Mouse (Mus musculus) erythroblast, embryonic 14.5 days (primary cell): ENCODE data around the gene Cbx2.

Experiments used
- GATA1 ChIP-seq: IDR thresholded peaks from 2 replicates; pipeline ENCODE4 v1.6.1; 2012; ENCODE audit warnings: low read length, inconsistent platforms, mixed read lengths
- TAL1 ChIP-seq: IDR thresholded peaks from 3 replicates; pipeline ENCODE4 v1.6.1; 2012; ENCODE audit warnings: low read length, inconsistent platforms, mixed read lengths

- no peak for TF ChIP-seq TAL1
- no peak for TF ChIP-seq GATA1
Measured at GRCm38 (mm10) chr11:119051927-119052660, 29.3 kb downstream of the Cbx2 start.
